Mouse (Mus musculus) liver, adult 2 months (tissue): Measurements from ENCODE around the gene Dao.

Source experiments
- CTCF ChIP-seq: fragments of 200-500 bp; IDR thresholded peaks from 2 replicates; pipeline ENCODE4 v1.5.1; 2011; ENCODE audit warnings: low read depth, low read length, control low read depth
- POLR2A ChIP-seq: fragments of 200-500 bp; IDR thresholded peaks from 2 replicates; pipeline ENCODE4 v1.6.1; 2011; ENCODE audit warnings: low read length, control low read depth; ENCODE audit not compliant: insufficient read depth; ENCODE audit errors: extremely low read depth

- TF ChIP-seq POLR2A, result no peak
- TF ChIP-seq CTCF, result no peak
Observed at GRCm38 (mm10) chr5:113960416-113960815, 43.1 kb upstream of the Dao start.
